Mouse (Mus musculus) mouse trophoblast stem cell (cell line): ENCODE results near the gene Gm5617.
"Not testable (repeated sequence)": the region's sequence is repeated elsewhere in the genome, so short reads cannot be mapped to it uniquely, and the experiment has no call there.

Experiments used
- in situ Hi-C, 2 experiments: fragments of 300-500 bp; cut with MseI, MboI; formaldehyde crosslinking; loops; 2 replicates in 1 of 2; 3 replicates in 1 of 2; pipeline ENCODE4 v1.15.1; 2025

The Gm5617 gene

GRCm38 (mm10) chr9:48501192-48501591, 6.0 kb downstream of the Gm5617 start:
- in situ Hi-C loops: no loop called here

- in situ Hi-C loops: no loop called here
Measured at GRCm38 (mm10) chr9:48503001-48503400, 7.8 kb downstream of the Gm5617 start.

- in situ Hi-C loops: no loop called here
Measured at GRCm38 (mm10) chr9:48504741-48505365, 9.6 kb downstream of the Gm5617 start.

GRCm38 (mm10) chr9:48510134-48510533, 14.9 kb downstream of the Gm5617 start:
- in situ Hi-C loops: no loop called here

- in situ Hi-C loops: no loop called here
Measured at GRCm38 (mm10) chr9:48515332-48515731, 20.1 kb downstream of the Gm5617 start.

GRCm38 (mm10) chr9:48516615-48517371, 21.6 kb downstream of the Gm5617 start:
- in situ Hi-C loops: no loop called here

- in situ Hi-C loops: no loop called here
Measured at GRCm38 (mm10) chr9:48517372-48518130, 22.3 kb downstream of the Gm5617 start.

- in situ Hi-C loops: not testable (repeated sequence)
Measured at GRCm38 (mm10) chr9:48520405-48520804, 25.2 kb downstream of the Gm5617 start.

- in situ Hi-C loops: no loop called here
Measured at GRCm38 (mm10) chr9:48525566-48525965, 30.3 kb downstream of the Gm5617 start.

- in situ Hi-C loops: no loop called here
Measured at GRCm38 (mm10) chr9:48526520-48526919, 31.3 kb downstream of the Gm5617 start.

GRCm38 (mm10) chr9:48531294-48531693, 36.1 kb downstream of the Gm5617 start:
- in situ Hi-C loops: no loop called here

GRCm38 (mm10) chr9:48532203-48532602, 37.0 kb downstream of the Gm5617 start:
- in situ Hi-C loops: no loop called here

- in situ Hi-C loops: no loop called here
Measured at GRCm38 (mm10) chr9:48532730-48533129, 37.5 kb downstream of the Gm5617 start.

GRCm38 (mm10) chr9:48536414-48536813, 41.2 kb downstream of the Gm5617 start:
- in situ Hi-C loops: no loop called here

GRCm38 (mm10) chr9:48537616-48538015, 42.4 kb downstream of the Gm5617 start:
- in situ Hi-C loops: not testable (repeated sequence)

GRCm38 (mm10) chr9:48538044-48538645, 42.9 kb downstream of the Gm5617 start:
- in situ Hi-C loops: no loop called here

- in situ Hi-C loops: no loop called here
Measured at GRCm38 (mm10) chr9:48538688-48539087, 43.4 kb downstream of the Gm5617 start.
